Mouse (Mus musculus) liver, adult 2 months (tissue): ENCODE data around the gene Asxl1. TPM values are rescaled to one million over a fixed set of nuclear protein-coding genes. Genes with fewer than 3 reads are reported as not detected.

Experiments used
- DNase-seq: peaks from one replicate; pipeline ENCODE4 v3.0.0-alpha.2; 2011; ENCODE audit warnings: low read depth, low spot score; ENCODE audit errors: extremely low read depth
- H3K27ac ChIP-seq: fragments of 200-500 bp; replicated peaks from 2 replicates; pipeline ENCODE4 v1.5.1; 2012; ENCODE audit warnings: low read depth, mild to moderate bottlenecking, control low read depth, inconsistent platforms, low read length; ENCODE audit not compliant: insufficient read depth
- H3K27me3 ChIP-seq: fragments of 200-500 bp; 2 replicates; pipeline ENCODE4 v1.6.1; 2012; ENCODE audit warnings: mild to moderate bottlenecking, moderate library complexity, low read length, inconsistent platforms; ENCODE audit not compliant: control insufficient read depth, insufficient read depth
- H3K36me3 ChIP-seq: fragments of 200-500 bp; 2 replicates; pipeline ENCODE4 v1.6.1; 2012; ENCODE audit warnings: low read length, inconsistent platforms; ENCODE audit not compliant: control insufficient read depth, insufficient read depth
- H3K4me1 ChIP-seq: fragments of 200-500 bp; 2 replicates; pipeline ENCODE4 v1.6.1; 2011; ENCODE audit warnings: low read length; ENCODE audit not compliant: control insufficient read depth, insufficient read depth
- H3K4me3 ChIP-seq: fragments of 200-500 bp; 2 replicates; pipeline ENCODE4 v1.5.1; 2011; ENCODE audit warnings: low read depth, mild to moderate bottlenecking, control low read depth, low read length, moderate library complexity; ENCODE audit not compliant: insufficient read depth
- H3K79me2 ChIP-seq: fragments of 200-500 bp; 2 replicates; pipeline ENCODE4 v1.6.1; 2012; ENCODE audit warnings: inconsistent platforms, mild to moderate bottlenecking, low read length, moderate library complexity; ENCODE audit not compliant: control insufficient read depth, insufficient read depth
- H3K9ac ChIP-seq: fragments of 200-500 bp; 2 replicates; pipeline ENCODE4 v1.6.1; 2012; ENCODE audit warnings: low read depth, mild to moderate bottlenecking, control low read depth, inconsistent platforms, low read length
- CTCF ChIP-seq: fragments of 200-500 bp; IDR thresholded peaks from 2 replicates; pipeline ENCODE4 v1.5.1; 2011; ENCODE audit warnings: low read depth, low read length, control low read depth
- POLR2A ChIP-seq: fragments of 200-500 bp; IDR thresholded peaks from 2 replicates; pipeline ENCODE4 v1.6.1; 2011; ENCODE audit warnings: low read length, control low read depth; ENCODE audit not compliant: insufficient read depth; ENCODE audit errors: extremely low read depth
- WGBS: fragments of 180-500 bp; shearing (Covaris S2); methylation state at CpG from one replicate; pipeline ENCODE4 v1.1.7; 2018; 5-methylcytosine and 5-hydroxymethylcytosine counted together
- polyA plus RNA-seq: library from polyadenylated mRNA; depleted of rRNA; stranded (reverse); fragments of >200 nt; gene quantifications from 2 replicates; pipeline ENCODE4 v1.2.3, GENCODE M21; 2012
- total RNA-seq: library from RNA; depleted of rRNA; stranded (reverse); fragments of >200 nt; gene quantifications from 2 replicates; pipeline ENCODE4 v1.2.3, GENCODE M21; 2014

The Asxl1 gene
- total and polyA plus RNA-seq, 2 experiments: 4.7 to 6.2 TPM

- no peaks in the 10 kb centered on the region for H3K36me3 ChIP-seq
- no peak overlapping the region for H3K4me3 ChIP-seq
- WGBS: 81% methylated on average over 6 of the region's 6 CpGs
- no peaks in the 10 kb centered on the region for H3K27me3 ChIP-seq
- no peaks in the 10 kb centered on the region; the same call in 1 of the 2 replicates for H3K4me1 ChIP-seq
- no peaks in the 10 kb centered on the region for H3K79me2 ChIP-seq
- H3K27ac ChIP-seq: no peak overlapping the region
- no peak for TF ChIP-seq CTCF
- no peak for TF ChIP-seq POLR2A
- no peak for DNase-seq
- H3K9ac ChIP-seq: no peak overlapping the region
These were observed 61.3 kb downstream of the Asxl1 start for GRCm38 (mm10) chr2:153406882-153407281.

GRCm38 (mm10) chr2:153408971-153409370 is 63.3 kb downstream of the Asxl1 start:
- no peak overlapping the region for H3K4me3 ChIP-seq
- no peaks in the 10 kb centered on the region for H3K36me3 ChIP-seq
- no peak for TF ChIP-seq CTCF
- H3K4me1 ChIP-seq: no peaks in the 10 kb centered on the region; the same call in 1 of the 2 replicates
- no peak overlapping the region for H3K27ac ChIP-seq
- whole genome bisulfite sequencing: 85% methylated on average over 3 of the region's 3 CpGs
- no peak overlapping the region for H3K9ac ChIP-seq
- H3K27me3 ChIP-seq: no peaks in the 10 kb centered on the region
- DNase-seq: no peak
- no peaks in the 10 kb centered on the region for H3K79me2 ChIP-seq

- no peak for DNase-seq
- no peak overlapping the region for H3K4me3 ChIP-seq
- TF ChIP-seq POLR2A (no peak), CTCF (no peak)
- H3K27me3 ChIP-seq: no peaks in the 10 kb centered on the region
- H3K27ac ChIP-seq: no peak overlapping the region
- H3K79me2 ChIP-seq: no peaks in the 10 kb centered on the region
- H3K9ac ChIP-seq: no peak overlapping the region
- H3K36me3 ChIP-seq: no peaks in the 10 kb centered on the region
- WGBS: 77% methylated on average over 9 of the region's 9 CpGs
- no peaks in the 10 kb centered on the region for H3K4me1 ChIP-seq
These were observed 65.9 kb downstream of the Asxl1 start for GRCm38 (mm10) chr2:153411557-153411956.

GRCm38 (mm10) chr2:153412563-153412962 is 66.9 kb downstream of the Asxl1 start:
- Histone ChIP-seq H3K36me3 (no peaks in the 10 kb centered on the region), H3K4me3 (no peak overlapping the region), H3K4me1 (no peaks in the 10 kb centered on the region), H3K9ac (no peak overlapping the region), H3K27ac (no peak overlapping the region), H3K27me3 (no peaks in the 10 kb centered on the region), H3K79me2 (no peaks in the 10 kb centered on the region)
- 90% methylated on average over 6 of the region's 6 CpGs for WGBS
- no peak for TF ChIP-seq CTCF
- no peak for TF ChIP-seq POLR2A
- no peak for DNase-seq

GRCm38 (mm10) chr2:153414607-153415006 is 69.0 kb downstream of the Asxl1 start:
- no peaks in the 10 kb centered on the region for H3K36me3 ChIP-seq
- peak; percentile 43; the same call in 1 of the 2 replicates for TF ChIP-seq CTCF
- TF ChIP-seq POLR2A: no peak
- WGBS: 43% methylated on average over 2 of the region's 2 CpGs
- H3K4me3 ChIP-seq: no peak overlapping the region
- no peaks in the 10 kb centered on the region for H3K79me2 ChIP-seq
- no peak overlapping the region for H3K27ac ChIP-seq
- peak; percentile 8 for DNase-seq
- no peaks in the 10 kb centered on the region for H3K27me3 ChIP-seq
- H3K9ac ChIP-seq: no peak overlapping the region
- H3K4me1 ChIP-seq: no peaks in the 10 kb centered on the region

GRCm38 (mm10) chr2:153417841-153418240 is 72.2 kb downstream of the Asxl1 start:
- no peak overlapping the region for H3K4me3 ChIP-seq
- H3K4me1 ChIP-seq: no peaks in the 10 kb centered on the region
- no peak overlapping the region for H3K9ac ChIP-seq
- no peak overlapping the region for H3K27ac ChIP-seq
- no peak for DNase-seq
- no peaks in the 10 kb centered on the region for H3K79me2 ChIP-seq
- WGBS: 90% methylated on average over 12 of the region's 12 CpGs
- H3K36me3 ChIP-seq: no peaks in the 10 kb centered on the region
- H3K27me3 ChIP-seq: no peaks in the 10 kb centered on the region
- TF ChIP-seq POLR2A (no peak), CTCF (no peak)

- Histone ChIP-seq H3K27me3 (no peaks in the 10 kb centered on the region), H3K4me1 (no peaks in the 10 kb centered on the region), H3K36me3 (no peaks in the 10 kb centered on the region), H3K27ac (no peak overlapping the region), H3K79me2 (no peaks in the 10 kb centered on the region), H3K9ac (no peak overlapping the region), H3K4me3 (no peak overlapping the region)
- WGBS: 95% methylated on average over 1 of the region's 1 CpGs
- DNase-seq: no peak
- TF ChIP-seq CTCF (no peak), POLR2A (no peak)
These were observed 72.8 kb downstream of the Asxl1 start for GRCm38 (mm10) chr2:153418381-153418780.
